ENCODE assay signal across 8 mouse cellular contexts in genomic region chr4:100588236-100589206, GRCm38 (mm10).
DNase-seq lines count a peak whose midpoint lies in the region; ATAC-seq and TF ChIP-seq lines count a peak whose summit lies in the region.

No protein-coding gene starts in this region.

- H3K9me3 ChIP-seq in forebrain, embryonic 12.5 days, result no peaks in the 10 kb centered on the region
- H3K9me3 ChIP-seq in heart, embryonic 14.5 days (ENCODE audit: control insufficient read depth, low read length), result no peaks in the 10 kb centered on the region
- H3K9me3 ChIP-seq in kidney, postnatal 0 days (replicated peaks; ENCODE audit: low read length), result no peaks in the 10 kb centered on the region
- no peaks in the 10 kb centered on the region for H3K9me3 ChIP-seq in limb, embryonic 15.5 days
- H3K9me3 ChIP-seq in neural tube, embryonic 11.5 days (ENCODE audit: control insufficient read depth, low read length), result no peaks in the 10 kb centered on the region

- TF ChIP-seq CTCF in kidney, postnatal 0 days (IDR thresholded peaks at IDR 0.05; ENCODE audit: low read depth), result peak; percentile 93

- ATAC-seq in forebrain, embryonic 12.5 days (ENCODE audit: low FRiP score), result peak; percentile 86
- no peak for ATAC-seq in heart, embryonic 14.5 days (ENCODE audit: insufficient number of reproducible peaks, insufficient read depth, low FRiP score, low read depth)
- ATAC-seq in kidney, postnatal 0 days (replicated peaks; ENCODE audit: low FRiP score, low read depth), result peak; percentile 73
- ATAC-seq in limb, embryonic 15.5 days (ENCODE audit: insufficient number of reproducible peaks, low FRiP score, low TSS enrichment, low read depth), result peak; percentile 69; the same call in 1 of the 2 replicates
- ATAC-seq in neural tube, embryonic 11.5 days (ENCODE audit: insufficient read depth, low FRiP score, low TSS enrichment), result peak; percentile 68

- H3K27me3 ChIP-seq in forebrain, embryonic 12.5 days, result peaks cover 5% of the 10 kb centered on the region; the same call in 1 of the 2 replicates
- H3K27me3 ChIP-seq in heart, embryonic 14.5 days (ENCODE audit: control insufficient read depth, insufficient read depth, low read length), result peaks cover 4% of the 10 kb centered on the region; the same call in 1 of the 2 replicates
- H3K27me3 ChIP-seq in kidney, postnatal 0 days (ENCODE audit: insufficient read depth, low read length), result no peaks in the 10 kb centered on the region
- H3K27me3 ChIP-seq in limb, embryonic 15.5 days, result 0 out of 2 replicates have a peak, but pooled peaks cover 5% of the 10 kb centered on the region
- H3K27me3 ChIP-seq in neural tube, embryonic 11.5 days (ENCODE audit: control insufficient read depth, insufficient read depth, low read length), result no peaks in the 10 kb centered on the region

- peak overlapping the region; percentile 33 for H3K4me3 ChIP-seq in forebrain, embryonic 12.5 days (replicated peaks)
- peak overlapping the region; percentile 30 to 33 for H3K4me3 ChIP-seq in heart, embryonic 14.5 days (ENCODE audit: control insufficient read depth in 1 of 2, insufficient read depth in 1 of 2, low read depth in 1 of 2, low read length in 2 of 2)
- peak overlapping the region; percentile 20 for H3K4me3 ChIP-seq in kidney, postnatal 0 days (replicated peaks; ENCODE audit: low read depth, low read length)
- peak overlapping the region; percentile 30 for H3K4me3 ChIP-seq in limb, embryonic 15.5 days
- 0 out of 2 replicates have a peak overlapping the region, but pooled peaks have one; percentile 18 for H3K4me3 ChIP-seq in neural tube, embryonic 11.5 days (ENCODE audit: low read depth, low read length)

- peak overlapping the region; percentile 52 for H3K9ac ChIP-seq in forebrain, embryonic 12.5 days
- H3K9ac ChIP-seq in heart, embryonic 14.5 days (ENCODE audit: low read length), result peak overlapping the region; percentile 31; the same call in 1 of the 2 replicates
- H3K9ac ChIP-seq in kidney, postnatal 0 days (ENCODE audit: low read depth, low read length), result no peak overlapping the region
- no peak overlapping the region for H3K9ac ChIP-seq in limb, embryonic 15.5 days
- peak overlapping the region; percentile 37; the same call in 1 of the 2 replicates for H3K9ac ChIP-seq in neural tube, embryonic 11.5 days (ENCODE audit: low read length)

- DNase-seq in 416B (ENCODE audit: low read depth), result peak; percentile 39
- peak; percentile 10 for DNase-seq in c-Kit-positive CD71-positive TER-119-negative erythroid progenitor cells, embryonic 14.5 days (ENCODE audit: low read depth)
- DNase-seq in kidney, postnatal 0 days (ENCODE audit: low spot score), result peak; percentile 91
- peak; percentile 86 for DNase-seq in neural tube, embryonic 11.5 days (ENCODE audit: low spot score)
- peak; percentile 11 for DNase-seq in thymus, postnatal 25 days

- no peaks in the 10 kb centered on the region for H3K36me3 ChIP-seq in forebrain, embryonic 12.5 days (replicated peaks)
- H3K36me3 ChIP-seq in heart, embryonic 14.5 days (ENCODE audit: control insufficient read depth, insufficient read depth, low read length), result no peaks in the 10 kb centered on the region
- no peaks in the 10 kb centered on the region for H3K36me3 ChIP-seq in kidney, postnatal 0 days (ENCODE audit: insufficient read depth, low read length)
- no peaks in the 10 kb centered on the region for H3K36me3 ChIP-seq in limb, embryonic 15.5 days
- no peaks in the 10 kb centered on the region for H3K36me3 ChIP-seq in neural tube, embryonic 11.5 days (ENCODE audit: control insufficient read depth, insufficient read depth, low read length)

- WGBS in forebrain, embryonic 12.5 days, result 4% methylated on average over 21 of the region's 21 CpGs
- 5% methylated on average over 21 of the region's 21 CpGs for WGBS in heart, embryonic 14.5 days
- 3% methylated on average over 21 of the region's 21 CpGs for WGBS in kidney, postnatal 0 days
- WGBS in limb, embryonic 15.5 days, result 3% methylated on average over 21 of the region's 21 CpGs
- 8% methylated on average over 20 of the region's 21 CpGs for WGBS in neural tube, embryonic 11.5 days

- no peak overlapping the region for H3K27ac ChIP-seq in forebrain, embryonic 12.5 days
- H3K27ac ChIP-seq in heart, embryonic 14.5 days (replicated peaks in 1 of 2; ENCODE audit: control insufficient read depth in 1 of 2, insufficient read depth in 1 of 2, low read depth in 2 of 2, low read length in 2 of 2), result no peak overlapping the region
- no peak overlapping the region for H3K27ac ChIP-seq in kidney, postnatal 0 days
- peak overlapping the region; percentile 51; the same call in 1 of the 2 replicates for H3K27ac ChIP-seq in limb, embryonic 15.5 days
- no peak overlapping the region for H3K27ac ChIP-seq in neural tube, embryonic 11.5 days (ENCODE audit: low read depth, low read length)

- peak overlapping the region; percentile 72 for H3K4me2 ChIP-seq in forebrain, embryonic 12.5 days
- peak overlapping the region; percentile 68 for H3K4me2 ChIP-seq in heart, embryonic 14.5 days (ENCODE audit: low read length)
- peak overlapping the region; percentile 61 for H3K4me2 ChIP-seq in kidney, postnatal 0 days (ENCODE audit: low read length)
- peak overlapping the region; percentile 75 for H3K4me2 ChIP-seq in limb, embryonic 15.5 days
- H3K4me2 ChIP-seq in neural tube, embryonic 11.5 days (ENCODE audit: low read depth), result peak overlapping the region; percentile 57

- peaks cover 10% of the 10 kb centered on the region for H3K4me1 ChIP-seq in forebrain, embryonic 12.5 days
- peaks cover 2 to 7% of the 10 kb centered on the region in 2 experiments; a peak in 1 of 4 replicates for H3K4me1 ChIP-seq in heart, embryonic 14.5 days (ENCODE audit: control insufficient read depth in 2 of 2, insufficient read depth in 2 of 2, low read length in 2 of 2)
- H3K4me1 ChIP-seq in kidney, postnatal 0 days (replicated peaks; ENCODE audit: insufficient read depth, low read length), result no peaks in the 10 kb centered on the region
- H3K4me1 ChIP-seq in limb, embryonic 15.5 days, result peaks cover 10% of the 10 kb centered on the region; the same call in 1 of the 2 replicates
- H3K4me1 ChIP-seq in neural tube, embryonic 11.5 days (ENCODE audit: control insufficient read depth, insufficient read depth, low read length), result no peaks in the 10 kb centered on the region

Comparison
In these comparisons a context has a peak if more than half of its experiments do, and no peak if none do; other contexts are left out.
1. DNase-seq: peak in every context shown above with its lines; median percentile 91 in kidney, postnatal 0 days; 86 in neural tube, embryonic 11.5 days; 39 in 416B; 11 in thymus, postnatal 25 days; 10 in c-Kit-positive CD71-positive TER-119-negative erythroid progenitor cells, embryonic 14.5 days.
2. H3K9ac ChIP-seq: peak in forebrain, embryonic 12.5 days (single experiment), heart, embryonic 14.5 days (single experiment) and neural tube, embryonic 11.5 days (single experiment); none in kidney, postnatal 0 days (single experiment) and limb, embryonic 15.5 days (single experiment).
3. Peak in every context shown above with its lines, with median percentiles within 50 percentile points of each other: H3K4me2 ChIP-seq and H3K4me3 ChIP-seq.